Mouse (Mus musculus): ENCODE results near the gene Wipi1. TPM values are rescaled to one million over a fixed set of nuclear protein-coding genes. Genes with fewer than 3 reads are reported as not detected.

Wipi1 gene
- polyA plus RNA-seq, 1 experiment from 2014 or later: 42.0 TPM

DNA sequence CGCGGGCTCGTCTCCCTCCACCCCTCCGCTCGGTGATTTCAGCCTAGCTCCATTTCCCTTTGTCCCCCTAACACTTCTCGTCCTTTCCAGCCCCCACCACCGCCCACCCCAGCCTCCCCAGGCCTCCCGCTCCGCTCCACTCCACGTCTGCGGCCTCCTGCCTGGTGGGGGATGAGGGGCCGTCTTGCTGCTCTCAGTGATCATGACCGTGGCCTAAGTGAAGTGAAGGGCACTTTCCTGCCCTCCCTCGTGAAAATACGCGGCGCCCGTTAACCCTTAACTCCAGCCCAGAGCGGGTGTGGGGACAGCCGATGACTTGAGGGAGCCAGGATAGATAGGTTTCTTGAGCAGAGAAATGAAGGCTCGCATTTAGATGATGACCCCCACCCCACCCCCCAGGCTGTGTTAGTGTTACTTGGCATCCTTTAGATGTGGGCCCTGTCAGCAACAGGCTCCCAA lies 39.8 kb upstream of the Wipi1 start:
- peak; percentile 59 for DNase-seq (ENCODE audit: low spot score)
- no peaks in the 10 kb centered on the region for H3K9me3 ChIP-seq (replicated peaks; ENCODE audit: low read length)
- under 1% methylated on average over 21 of the region's 21 CpGs for WGBS
- H3K36me3 ChIP-seq (ENCODE audit: insufficient read depth, low read length): peaks cover 13% of the 10 kb centered on the region; the same call in 1 of the 2 replicates
- peak overlapping the region; percentile 97 for H3K9ac ChIP-seq (ENCODE audit: low read depth, low read length)
- H3K4me1 ChIP-seq (replicated peaks; ENCODE audit: insufficient read depth, low read length): peaks cover 26% of the 10 kb centered on the region
- no peaks in the 10 kb centered on the region for H3K27me3 ChIP-seq (ENCODE audit: insufficient read depth, low read length)
- TF ChIP-seq CTCF (IDR thresholded peaks at IDR 0.05; ENCODE audit: low read depth): no peak
- H3K27ac ChIP-seq: peak overlapping the region; percentile 98
- peak overlapping the region; percentile 97 for H3K4me3 ChIP-seq (replicated peaks; ENCODE audit: low read depth, low read length)
- 0 out of 2 replicates have a peak, but pooled peaks have one; percentile 13 for ATAC-seq (replicated peaks; ENCODE audit: low FRiP score, low read depth)
- peak overlapping the region; percentile 70 for H3K4me2 ChIP-seq (ENCODE audit: low read length)

DNA sequence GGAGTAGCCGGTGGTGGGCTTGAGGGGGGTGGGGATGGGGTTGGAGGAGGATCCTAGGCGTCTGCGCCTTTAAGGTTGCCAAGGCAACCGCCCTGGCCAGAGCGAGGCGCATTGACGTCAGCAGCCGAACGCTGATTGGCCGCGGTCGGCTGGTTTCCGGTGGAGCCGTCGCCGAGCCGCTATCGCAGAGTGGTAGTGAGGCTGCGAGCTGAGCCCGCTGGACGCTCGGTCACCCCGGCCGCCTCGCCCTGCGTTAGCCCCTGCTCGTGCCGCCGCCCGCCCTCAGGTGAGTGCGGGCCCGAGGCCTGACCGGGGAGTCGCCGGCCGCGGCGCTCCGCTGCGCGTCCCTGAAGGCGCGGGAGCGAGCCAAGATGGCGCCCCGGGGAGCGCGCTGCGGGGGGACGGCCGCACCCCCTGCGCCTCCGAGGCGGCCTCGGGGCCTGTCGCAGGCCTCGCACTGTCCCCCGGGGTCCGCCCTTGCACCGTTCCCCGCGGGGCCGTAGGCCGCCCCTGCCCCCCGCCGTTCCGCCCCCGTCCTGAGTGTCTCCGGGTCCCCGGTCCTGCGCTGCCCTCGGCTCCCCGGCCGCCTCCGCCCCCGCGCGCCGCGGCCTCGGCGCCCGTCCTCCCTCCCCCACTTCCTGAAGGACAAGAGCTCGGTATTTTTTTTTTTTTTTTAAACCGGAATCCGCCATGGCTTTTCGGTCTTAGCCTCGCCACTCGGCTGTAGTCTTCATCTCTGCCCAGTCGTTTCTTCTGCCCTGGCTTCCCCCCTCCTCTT lies 39.2 kb upstream of the Wipi1 start:
- Histone ChIP-seq H3K27ac (peak overlapping the region; percentile 98), H3K27me3 (ENCODE audit: insufficient read depth, low read length) (no peaks in the 10 kb centered on the region), H3K36me3 (ENCODE audit: insufficient read depth, low read length) (peaks cover 8% of the 10 kb centered on the region; the same call in 1 of the 2 replicates), H3K4me2 (ENCODE audit: low read length) (peak overlapping the region; percentile 70), H3K4me1 (replicated peaks; ENCODE audit: insufficient read depth, low read length) (peaks cover 26% of the 10 kb centered on the region), H3K9me3 (replicated peaks; ENCODE audit: low read length) (no peaks in the 10 kb centered on the region), H3K4me3 (replicated peaks; ENCODE audit: low read depth, low read length) (peak overlapping the region; percentile 97), H3K9ac (ENCODE audit: low read depth, low read length) (peak overlapping the region; percentile 97)
- ATAC-seq (replicated peaks; ENCODE audit: low FRiP score, low read depth): peak; percentile 95
- no peak for TF ChIP-seq CTCF (IDR thresholded peaks at IDR 0.05; ENCODE audit: low read depth)
- peak; percentile 95 for DNase-seq (ENCODE audit: low spot score)
- under 1% methylated on average over 64 of the region's 90 CpGs for WGBS

- Histone ChIP-seq H3K27me3 (ENCODE audit: insufficient read depth, low read length) (no peaks in the 10 kb centered on the region), H3K27ac (peak overlapping the region; percentile 98), H3K36me3 (ENCODE audit: insufficient read depth, low read length) (peaks cover 8% of the 10 kb centered on the region; the same call in 1 of the 2 replicates), H3K9me3 (replicated peaks; ENCODE audit: low read length) (no peaks in the 10 kb centered on the region), H3K4me2 (ENCODE audit: low read length) (peak overlapping the region; percentile 70), H3K4me3 (replicated peaks; ENCODE audit: low read depth, low read length) (peak overlapping the region; percentile 97), H3K4me1 (replicated peaks; ENCODE audit: insufficient read depth, low read length) (peaks cover 26% of the 10 kb centered on the region), H3K9ac (ENCODE audit: low read depth, low read length) (peak overlapping the region; percentile 97)
- WGBS: 1% methylated on average over 31 of the region's 31 CpGs
- 0 out of 2 replicates have a peak, but pooled peaks have one; percentile 1 for TF ChIP-seq CTCF (IDR thresholded peaks at IDR 0.05; ENCODE audit: low read depth)
- ATAC-seq (replicated peaks; ENCODE audit: low FRiP score, low read depth) (peak; percentile 68), DNase-seq (ENCODE audit: low spot score) (peak; percentile 88)
Observed at GRCm38 (mm10) chr11:109649975-109650701, 38.4 kb upstream of the Wipi1 start.

DNA sequence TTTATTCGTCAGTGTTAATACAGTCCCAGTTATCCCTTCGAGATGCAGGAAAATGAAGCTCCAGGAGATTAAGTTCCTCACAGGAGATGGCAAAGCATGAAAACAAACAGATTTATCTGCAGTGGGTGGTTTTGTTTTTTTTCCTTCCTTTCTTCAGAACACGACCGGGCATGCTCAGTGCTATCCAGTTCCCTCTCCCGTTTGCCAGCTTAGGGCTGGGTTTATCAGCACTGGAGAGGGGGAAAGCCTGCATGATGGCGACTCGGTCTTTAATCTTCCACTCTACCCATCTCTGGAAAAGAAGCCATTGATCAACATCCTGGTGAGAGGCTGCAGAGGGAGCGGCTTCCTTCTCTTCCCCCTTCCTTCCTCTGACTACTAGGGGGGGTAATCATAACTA lies 37.4 kb upstream of the Wipi1 start, which contains the start of gene Prkar1a:
Gene Prkar1a (plus strand): TSS at position 200 of the 400 bp plus-strand sequence.
- peak within 1 kb of the TSS; percentile 98 for H3K27ac ChIP-seq
- peak within 1 kb of the TSS; percentile 70 for H3K4me2 ChIP-seq (ENCODE audit: low read length)
- H3K36me3 ChIP-seq (ENCODE audit: insufficient read depth, low read length): peaks cover 4% of the 10 kb centered on the region; the same call in 1 of the 2 replicates
- no peaks in the 10 kb centered on the region for H3K27me3 ChIP-seq (ENCODE audit: insufficient read depth, low read length)
- H3K9me3 ChIP-seq (replicated peaks; ENCODE audit: low read length): no peaks in the 10 kb centered on the region
- H3K9ac ChIP-seq (ENCODE audit: low read depth, low read length): peak within 1 kb of the TSS; percentile 97; the same call in 1 of the 2 replicates
- ATAC-seq (replicated peaks; ENCODE audit: low FRiP score, low read depth): no peak
- DNase-seq (ENCODE audit: low spot score): peak; percentile 27
- no peak for TF ChIP-seq CTCF (IDR thresholded peaks at IDR 0.05; ENCODE audit: low read depth)
- H3K4me3 ChIP-seq (replicated peaks; ENCODE audit: low read depth, low read length): peak within 1 kb of the TSS; percentile 97
- WGBS: 24% methylated on average over 8 of the region's 8 CpGs
- H3K4me1 ChIP-seq (replicated peaks; ENCODE audit: insufficient read depth, low read length): peaks cover 26% of the 10 kb centered on the region

GRCm38 (mm10) chr11:109648510-109648909 lies 36.7 kb upstream of the Wipi1 start:
- Histone ChIP-seq H3K4me2 (ENCODE audit: low read length) (no peak overlapping the region), H3K36me3 (ENCODE audit: insufficient read depth, low read length) (no peaks in the 10 kb centered on the region), H3K27ac (no peak overlapping the region), H3K9me3 (replicated peaks; ENCODE audit: low read length) (no peaks in the 10 kb centered on the region), H3K4me1 (replicated peaks; ENCODE audit: insufficient read depth, low read length) (peaks cover 22% of the 10 kb centered on the region), H3K9ac (ENCODE audit: low read depth, low read length) (no peak overlapping the region), H3K27me3 (ENCODE audit: insufficient read depth, low read length) (no peaks in the 10 kb centered on the region), H3K4me3 (replicated peaks; ENCODE audit: low read depth, low read length) (no peak overlapping the region)
- no peak for ATAC-seq (replicated peaks; ENCODE audit: low FRiP score, low read depth)
- WGBS: 45% methylated on average over 7 of the region's 7 CpGs
- no peak for TF ChIP-seq CTCF (IDR thresholded peaks at IDR 0.05; ENCODE audit: low read depth)
- peak; percentile 35 for DNase-seq (ENCODE audit: low spot score)
